19 mouse cellular contexts compared by ENCODE assay signal in genomic region chr5:65488725-65489124, GRCm38 (mm10). TPM values are rescaled to one million over a fixed set of nuclear protein-coding genes. Genes with fewer than 3 reads are reported as not detected.
DNase-seq lines count a peak whose midpoint lies in the region; ATAC-seq lines count a peak whose summit lies in the region.
"Had no signal": no experiment of that assay in that cellular context is flagged by ENCODE, and none has a peak within 500 bp of the region (broad histone marks: within the 10 kb centered on the region; RNA-seq: fewer than 3 reads in every experiment).

No protein-coding gene starts in this region.

- H3K9me3 ChIP-seq in embryonic facial prominence, embryonic 14.5 days (ENCODE audit: control insufficient read depth, low read length), result no peaks in the 10 kb centered on the region
- H3K9me3 ChIP-seq in embryonic facial prominence, embryonic 10.5 days, result no peaks in the 10 kb centered on the region
- H3K9me3 ChIP-seq in hindbrain, embryonic 16.5 days (ENCODE audit: control insufficient read depth, low read length), result no peaks in the 10 kb centered on the region
- H3K9me3 ChIP-seq: embryonic facial prominence, embryonic 12.5 days; forebrain, embryonic 10.5 days had no signal

- 69% methylated on average over 7 of the region's 7 CpGs for WGBS in embryonic facial prominence, embryonic 14.5 days
- 87% methylated on average over 7 of the region's 7 CpGs for WGBS in embryonic facial prominence, embryonic 10.5 days
- 83% methylated on average over 7 of the region's 7 CpGs for WGBS in hindbrain, embryonic 16.5 days

- no peak overlapping the region for H3K9ac ChIP-seq in embryonic facial prominence, embryonic 14.5 days (ENCODE audit: low read depth, low read length)
- no peak overlapping the region for H3K9ac ChIP-seq in hindbrain, embryonic 16.5 days (ENCODE audit: low read depth, low read length)
- H3K9ac ChIP-seq: embryonic facial prominence, embryonic 12.5 days had no signal

- H3K4me1 ChIP-seq in embryonic facial prominence, embryonic 14.5 days (ENCODE audit: control insufficient read depth, insufficient read depth, low read length), result peaks cover 17% of the 10 kb centered on the region
- peaks cover 25% of the 10 kb centered on the region for H3K4me1 ChIP-seq in embryonic facial prominence, embryonic 10.5 days
- H3K4me1 ChIP-seq in hindbrain, embryonic 16.5 days (ENCODE audit: control insufficient read depth, insufficient read depth, low read depth, low read length), result peaks cover 18% of the 10 kb centered on the region

- DNase-seq in embryonic facial prominence, embryonic 14.5 days (ENCODE audit: low spot score), result peak; percentile 18
- DNase-seq in embryonic facial prominence, embryonic 10.5 days (ENCODE audit: low spot score), result no peak
- DNase-seq in kidney, postnatal 36 days, result peak; percentile 27 to 48
- no peak for DNase-seq in kidney, adult 8-10 months
- DNase-seq in ZHBTc4 (ENCODE audit: low read depth, low spot score), result peak; percentile 18
- DNase-seq in heart, adult 9 months (ENCODE audit: low spot score in 2 of 2), result peak; percentile 63 to 75
- no peak for DNase-seq in cerebellum, postnatal 36 days
- DNase-seq: adrenal gland, adult 2 months; cerebellum, adult 8-10 months; right cerebral cortex, postnatal 4 days had no signal

- H3K36me3 ChIP-seq in embryonic facial prominence, embryonic 14.5 days (ENCODE audit: control insufficient read depth, insufficient read depth, low read length), result 0 out of 2 replicates have a peak, but pooled peaks cover 4% of the 10 kb centered on the region
- H3K36me3 ChIP-seq in embryonic facial prominence, embryonic 10.5 days (replicated peaks), result no peaks in the 10 kb centered on the region; the same call in 1 of the 2 replicates
- no peaks in the 10 kb centered on the region; the same call in 1 of the 2 replicates for H3K36me3 ChIP-seq in hindbrain, embryonic 16.5 days (ENCODE audit: control insufficient read depth, insufficient read depth, low read length)
- H3K36me3 ChIP-seq: embryonic facial prominence, embryonic 12.5 days; forebrain, embryonic 10.5 days had no signal

- H3K4me3 ChIP-seq in embryonic facial prominence, embryonic 14.5 days (ENCODE audit: low read depth, low read length), result no peak overlapping the region
- no peak overlapping the region for H3K4me3 ChIP-seq in embryonic facial prominence, embryonic 10.5 days
- H3K4me3 ChIP-seq in hindbrain, embryonic 16.5 days (ENCODE audit: low read length), result no peak overlapping the region
- H3K4me3 ChIP-seq: embryonic facial prominence, embryonic 12.5 days; forebrain, embryonic 10.5 days; myocyte had no signal

- H3K27me3 ChIP-seq in embryonic facial prominence, embryonic 14.5 days (replicated peaks; ENCODE audit: control insufficient read depth, insufficient read depth, low read length), result no peaks in the 10 kb centered on the region
- peaks cover 8% of the 10 kb centered on the region; the same call in 1 of the 2 replicates for H3K27me3 ChIP-seq in embryonic facial prominence, embryonic 10.5 days (replicated peaks; ENCODE audit: low read depth, poor library complexity, severe bottlenecking)
- H3K27me3 ChIP-seq in hindbrain, embryonic 16.5 days (replicated peaks; ENCODE audit: control insufficient read depth, insufficient read depth, low read length), result no peaks in the 10 kb centered on the region
- H3K27me3 ChIP-seq: embryonic facial prominence, embryonic 12.5 days had no signal

- no peak overlapping the region for H3K27ac ChIP-seq in embryonic facial prominence, embryonic 14.5 days (replicated peaks; ENCODE audit: low read depth, low read length)
- H3K27ac ChIP-seq in embryonic facial prominence, embryonic 10.5 days (replicated peaks), result no peak overlapping the region
- H3K27ac ChIP-seq in hindbrain, embryonic 16.5 days (ENCODE audit: low read depth, low read length), result no peak overlapping the region
- H3K27ac ChIP-seq: embryonic facial prominence, embryonic 12.5 days; forebrain, embryonic 10.5 days had no signal

- ATAC-seq in embryonic facial prominence, embryonic 14.5 days (ENCODE audit: low read depth), result no peak
- no peak for ATAC-seq in hindbrain, embryonic 16.5 days
- ATAC-seq: lung, postnatal 0 days had no signal

- H3K4me2 ChIP-seq in embryonic facial prominence, embryonic 14.5 days (ENCODE audit: low read depth, low read length), result no peak overlapping the region
- no peak overlapping the region for H3K4me2 ChIP-seq in hindbrain, embryonic 16.5 days (ENCODE audit: low read length)
- H3K4me2 ChIP-seq: embryonic facial prominence, embryonic 12.5 days; liver, embryonic 11.5 days; midbrain, embryonic 11.5 days had no signal

RNA-seq across cellular contexts. Expression of gene Gm43552, which starts 3.9 kb away (rescaled TPM):
- not detected in 2 replicates for polyA plus RNA-seq in embryonic facial prominence, embryonic 14.5 days (2014; fragmentation: Nextera tagmentation; extraction: Ambion mirVana)
- not detected in 2 replicates for polyA plus RNA-seq in embryonic facial prominence, embryonic 10.5 days (2016; fragmentation: Nextera tagmentation; extraction: Ambion mirVana)
- not detected in 2 replicates for polyA plus RNA-seq in hindbrain, embryonic 16.5 days (2015; fragmentation: Nextera tagmentation; extraction: Ambion mirVana)
- polyA plus RNA-seq: embryonic facial prominence, embryonic 12.5 days; forebrain, embryonic 10.5 days; heart, postnatal 0 days; liver, embryonic 11.5 days; lung, postnatal 0 days; midbrain, embryonic 11.5 days; myocyte; testis, adult 2 months had no signal

RNA-seq across cellular contexts. Expression of gene Smim14, which starts 48.3 kb away (rescaled TPM):
- polyA plus RNA-seq in embryonic facial prominence, embryonic 14.5 days (2014; fragmentation: Nextera tagmentation; extraction: Ambion mirVana), result 144 and 146 TPM in 2 replicates
- polyA plus RNA-seq in embryonic facial prominence, embryonic 10.5 days (2016; fragmentation: Nextera tagmentation; extraction: Ambion mirVana), result 56.0 and 69.3 TPM in 2 replicates
- 197 and 207 TPM in 2 replicates for polyA plus RNA-seq in hindbrain, embryonic 16.5 days (2015; fragmentation: Nextera tagmentation; extraction: Ambion mirVana)

RNA-seq across cellular contexts. Expression of gene Ube2k, which starts 48.3 kb away (rescaled TPM):
- 122 and 130 TPM in 2 replicates for polyA plus RNA-seq in embryonic facial prominence, embryonic 14.5 days (2014; fragmentation: Nextera tagmentation; extraction: Ambion mirVana)
- 214 and 216 TPM in 2 replicates for polyA plus RNA-seq in embryonic facial prominence, embryonic 10.5 days (2016; fragmentation: Nextera tagmentation; extraction: Ambion mirVana)
- polyA plus RNA-seq in hindbrain, embryonic 16.5 days (2015; fragmentation: Nextera tagmentation; extraction: Ambion mirVana), result 183 and 199 TPM in 2 replicates

RNA-seq across cellular contexts. Expression of gene Ugdh, which starts 53.0 kb away (rescaled TPM):
- 119 and 125 TPM in 2 replicates for polyA plus RNA-seq in embryonic facial prominence, embryonic 14.5 days (2014; fragmentation: Nextera tagmentation; extraction: Ambion mirVana)
- 92.7 and 95.4 TPM in 2 replicates for polyA plus RNA-seq in embryonic facial prominence, embryonic 10.5 days (2016; fragmentation: Nextera tagmentation; extraction: Ambion mirVana)
- polyA plus RNA-seq in hindbrain, embryonic 16.5 days (2015; fragmentation: Nextera tagmentation; extraction: Ambion mirVana), result 43.5 and 44.8 TPM in 2 replicates

Comparison
In these comparisons a context has a peak if more than half of its experiments do, and no peak if none do; other contexts are left out.
1. DNase-seq: peak in embryonic facial prominence, embryonic 14.5 days (single experiment), kidney, postnatal 36 days (2 of 2), ZHBTc4 (single experiment) and heart, adult 9 months (2 of 2); none in embryonic facial prominence, embryonic 10.5 days (single experiment), kidney, adult 8-10 months (0 of 2) and cerebellum, postnatal 36 days (0 of 2).